Mouse (Mus musculus) spleen, adult 10 weeks (tissue): Measurements from ENCODE around the gene Olfr73. TPM values are rescaled to one million over a fixed set of nuclear protein-coding genes. Genes with fewer than 3 reads are reported as not detected.

Source experiments
- polyA plus RNA-seq: library from polyadenylated mRNA; stranded (reverse); fragments of 350-450 nt; fragmentation: Illumina TruSeq; extraction: RNeasy Lipid Tissue Mini Kit (QIAGEN cat#74804); gene quantifications from one replicate; pipeline ENCODE4 v1.2.3, GENCODE M21; 2015; ENCODE audit warnings: low replicate concordance; ENCODE audit not compliant: insufficient read depth

The Olfr73 gene
- not detected for polyA plus RNA-seq

DNA sequence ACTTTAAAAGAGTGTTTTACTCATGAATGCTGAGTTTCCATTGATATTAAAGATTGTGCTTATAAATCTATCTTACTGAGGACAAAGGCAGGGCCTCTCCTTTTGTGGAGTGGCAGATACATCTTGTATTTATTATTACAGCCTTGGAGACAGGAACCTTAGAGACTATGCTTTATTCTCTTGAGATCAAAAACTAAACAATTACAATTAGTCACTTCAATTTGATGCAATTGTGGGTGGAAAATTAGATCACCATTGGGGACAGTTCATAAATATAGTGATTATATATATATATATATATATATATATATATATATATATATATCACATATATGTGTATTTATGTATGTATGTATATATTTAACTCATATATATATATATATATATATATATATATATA, at the start of gene Olfr73:
Gene Olfr73, minus strand, starts transcription at position 101 of the 400 bp plus-strand sequence.

GRCm38 (mm10) chr2:88071730-88072129, 34.2 kb upstream of the Olfr73 start, which contains the start of gene Olfr1163:
TSS of gene Olfr1163 (minus strand) at chr2:88071830.

GRCm38 (mm10) chr2:88051029-88051428, 13.5 kb upstream of the Olfr73 start, which contains the start of gene Olfr1162:
TSS of gene Olfr1162 (minus strand) at chr2:88051129.

GRCm38 (mm10) chr2:88022474-88022873, 15.0 kb downstream of the Olfr73 start, which contains the start of gene Olfr1161:
TSS of gene Olfr1161 (plus strand) at chr2:88022774.

GRCm38 (mm10) chr2:88007515-88008318, 29.8 kb downstream of the Olfr73 start, which contains the start of gene Olfr1160:
TSS of gene Olfr1160 (minus strand) at chr2:88008268.

GRCm38 (mm10) chr2:87989813-87990212, 47.7 kb downstream of the Olfr73 start, which contains the start of gene Olfr1158:
TSS of gene Olfr1158 (plus strand) at chr2:87990113.

Other genes starting within 250 kb of the Olfr73 start
- not detected for gene Olfr1143, start 237.1 kb downstream of the Olfr73 start, polyA plus RNA-seq
- gene Olfr1145, start 227.9 kb downstream of the Olfr73 start, polyA plus RNA-seq = not detected
- not detected for gene Olfr1148, start 207.2 kb downstream of the Olfr73 start, polyA plus RNA-seq
- gene Olfr1150-ps1, start 193.7 kb downstream of the Olfr73 start, polyA plus RNA-seq = not detected
- not detected for gene Olfr1151, start 181.8 kb downstream of the Olfr73 start, polyA plus RNA-seq
- not detected for gene Olfr1152, start 171.2 kb downstream of the Olfr73 start, polyA plus RNA-seq
- not detected for gene Olfr1153, start 142.7 kb downstream of the Olfr73 start, polyA plus RNA-seq
- not detected for gene Olfr1154, start 132.5 kb downstream of the Olfr73 start, polyA plus RNA-seq
- gene Olfr1155, start 92.6 kb downstream of the Olfr73 start, polyA plus RNA-seq = not detected
- not detected for gene Olfr1156, start 84.6 kb downstream of the Olfr73 start, polyA plus RNA-seq
- not detected for gene Olfr1157, start 69.4 kb downstream of the Olfr73 start, polyA plus RNA-seq
- not detected for gene Olfr74, start 63.0 kb downstream of the Olfr73 start, polyA plus RNA-seq
- gene Olfr1158, start 47.6 kb downstream of the Olfr73 start, polyA plus RNA-seq = not detected
- not detected for gene Olfr1160, start 29.4 kb downstream of the Olfr73 start, polyA plus RNA-seq
- not detected for gene Olfr1161, start 14.9 kb downstream of the Olfr73 start, polyA plus RNA-seq
- not detected for gene Olfr1162, start 13.4 kb upstream of the Olfr73 start, polyA plus RNA-seq
- gene Olfr1163, start 34.1 kb upstream of the Olfr73 start, polyA plus RNA-seq = not detected
- not detected for gene Olfr1164, start 56.3 kb upstream of the Olfr73 start, polyA plus RNA-seq
- not detected for gene Olfr1166, start 90.6 kb upstream of the Olfr73 start, polyA plus RNA-seq
- gene Olfr1167, start 117.5 kb upstream of the Olfr73 start, polyA plus RNA-seq = not detected
- gene Olfr1168, start 144.2 kb upstream of the Olfr73 start, polyA plus RNA-seq = not detected
- not detected for gene Olfr1170, start 190.6 kb upstream of the Olfr73 start, polyA plus RNA-seq
- gene Olfr1173, start 242.2 kb upstream of the Olfr73 start, polyA plus RNA-seq = not detected